Mouse (Mus musculus) heart, postnatal 10 days (tissue): ENCODE measurements around the gene Kmt2b. TPM values are rescaled to one million over a fixed set of nuclear protein-coding genes. Genes with fewer than 3 reads are reported as not detected.

Source experiments
- DNase-seq, 2 experiments: peaks; one replicate each; pipeline ENCODE4 v3.0.0; 2021
- intact Hi-C: fragments of 180-260 bp; cut with DNase I; formaldehyde crosslinking; loops from one replicate; pipeline ENCODE4 v1.15.1; 2025
- microRNA-seq, 2 experiments: library from miRNA; unstranded; fragments of <30 nt; microRNA quantifications; one replicate each; pipeline ENCODE4 v1.2.0; 2022
- total RNA-seq, 2 experiments: library from RNA; stranded (reverse); gene quantifications; 2 replicates each; pipeline ENCODE4 v1.2.3; 2021

The Kmt2b gene
- total RNA-seq, 2 experiments from 2014 or later = 25.8 to 30.2 TPM

DNA sequence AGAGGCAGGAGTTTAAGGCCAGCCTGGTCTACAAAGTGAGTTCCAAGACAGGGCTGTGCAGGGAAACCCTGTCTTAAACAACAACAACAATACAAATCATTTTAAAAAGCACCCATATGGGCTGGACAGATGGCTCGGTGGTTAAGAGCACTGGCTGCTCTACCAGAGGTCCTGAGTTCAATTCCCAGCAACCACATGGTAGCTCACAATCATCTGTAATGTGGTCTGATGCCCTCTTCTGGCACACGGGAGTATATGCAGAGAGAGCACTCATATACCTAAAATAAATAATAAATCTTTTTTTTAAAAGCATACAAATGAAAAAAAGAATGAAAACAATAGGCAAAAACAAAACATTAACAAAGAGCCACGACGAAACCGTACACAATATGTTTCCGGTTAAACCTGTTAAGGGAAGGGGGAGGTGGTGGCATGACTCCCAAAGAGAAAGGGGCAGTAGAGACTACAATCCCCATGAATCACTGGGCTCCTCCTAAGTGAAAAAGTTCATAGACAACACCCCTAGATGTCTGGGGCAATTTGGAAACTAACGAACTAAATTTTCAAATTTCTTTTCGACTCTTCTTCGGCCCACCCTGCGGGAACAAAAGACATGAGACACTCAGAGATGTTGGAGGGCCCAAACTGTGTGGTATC is 37.0 kb downstream of the Kmt2b start:
- DNase-seq = no peak
- intact Hi-C loops = loop anchor here (2.0 to 5.0 kb wide), 2 partner anchors 61 to 179 kb away; no protein-coding TSS in a partner anchor

- intact Hi-C loops = loop anchor here (2.0 to 5.0 kb wide), 2 partner anchors 60 to 178 kb away; no protein-coding TSS in a partner anchor
- no peak for DNase-seq
These were observed 37.9 kb downstream of the Kmt2b start for GRCm38 (mm10) chr7:30550603-30551002.

- no peak for DNase-seq
- intact Hi-C loops = loop anchor here (2.0 to 5.0 kb wide), 2 partner anchors 59 to 178 kb away; no protein-coding TSS in a partner anchor
These were observed 38.6 kb downstream of the Kmt2b start for GRCm38 (mm10) chr7:30549880-30550279.

DNA sequence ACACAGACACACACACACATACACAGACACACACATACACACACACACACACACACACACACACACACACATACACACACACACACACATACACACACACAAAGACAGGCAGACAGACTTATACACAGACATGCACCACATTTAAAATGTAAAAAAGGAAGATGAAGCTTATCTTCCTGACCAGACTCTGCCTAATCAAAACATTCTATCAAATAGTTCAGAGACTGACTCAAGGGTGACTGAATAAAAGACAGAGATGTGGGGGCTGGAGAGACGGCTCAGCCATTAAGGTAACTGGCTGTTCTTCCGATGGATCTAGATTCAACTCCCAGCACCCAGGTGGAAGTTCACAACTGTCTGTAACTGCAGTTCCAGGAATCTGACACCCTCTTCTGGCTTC is 44.2 kb downstream of the Kmt2b start:
- intact Hi-C loops = no loop called here
- DNase-seq = no peak

- intact Hi-C loops = no loop called here
- no peak for DNase-seq
These were observed 48.0 kb downstream of the Kmt2b start for GRCm38 (mm10) chr7:30540572-30540971.

- intact Hi-C loops = no loop called here
- peak; percentile 94 to 96 for DNase-seq
These were observed 53.6 kb downstream of the Kmt2b start, which contains the start of gene Arhgap33 for GRCm38 (mm10) chr7:30534633-30535577. TSS of gene Arhgap33 (minus strand) at chr7:30535060.

GRCm38 (mm10) chr7:30533941-30534632 is 54.4 kb downstream of the Kmt2b start:
- intact Hi-C loops = no loop called here
- no peak for DNase-seq

- intact Hi-C loops = no loop called here
- peak; percentile 63 to 67 for DNase-seq
These were observed 55.6 kb downstream of the Kmt2b start for GRCm38 (mm10) chr7:30532931-30533330.

- DNase-seq = no peak
- intact Hi-C loops = no loop called here
These were observed 57.2 kb downstream of the Kmt2b start for GRCm38 (mm10) chr7:30531291-30531815.

GRCm38 (mm10) chr7:30526981-30527380 is 61.5 kb downstream of the Kmt2b start:
- intact Hi-C loops = no loop called here
- no peak for DNase-seq

DNA sequence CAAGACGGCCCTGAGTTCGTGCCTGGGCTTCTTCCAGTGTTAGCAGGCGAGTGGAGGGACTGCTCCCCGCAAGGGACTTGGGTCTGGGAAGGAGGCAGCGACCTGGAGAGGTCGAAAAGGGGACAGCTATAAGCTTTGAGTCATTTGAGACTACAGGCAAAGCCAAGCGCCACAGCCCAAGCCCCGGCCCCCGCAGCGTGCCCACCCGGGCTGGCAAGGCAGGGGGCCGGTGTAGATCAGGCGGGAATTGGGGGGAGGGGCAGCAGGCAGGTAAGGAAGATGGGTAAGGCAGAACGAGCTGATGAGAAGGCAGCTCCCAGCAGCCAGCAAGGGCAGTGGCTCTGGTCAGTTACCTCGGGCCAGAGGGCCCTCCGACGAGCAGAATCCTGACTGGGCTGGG is 62.1 kb downstream of the Kmt2b start:
- DNase-seq = no peak
- intact Hi-C loops = no loop called here

- DNase-seq = no peak
- intact Hi-C loops = no loop called here
These were observed 62.6 kb downstream of the Kmt2b start for GRCm38 (mm10) chr7:30525954-30526353.

GRCm38 (mm10) chr7:30524487-30524886 is 64.0 kb downstream of the Kmt2b start:
- DNase-seq = peak in 1 of 2 experiments; percentile 28
- intact Hi-C loops = no loop called here

DNA sequence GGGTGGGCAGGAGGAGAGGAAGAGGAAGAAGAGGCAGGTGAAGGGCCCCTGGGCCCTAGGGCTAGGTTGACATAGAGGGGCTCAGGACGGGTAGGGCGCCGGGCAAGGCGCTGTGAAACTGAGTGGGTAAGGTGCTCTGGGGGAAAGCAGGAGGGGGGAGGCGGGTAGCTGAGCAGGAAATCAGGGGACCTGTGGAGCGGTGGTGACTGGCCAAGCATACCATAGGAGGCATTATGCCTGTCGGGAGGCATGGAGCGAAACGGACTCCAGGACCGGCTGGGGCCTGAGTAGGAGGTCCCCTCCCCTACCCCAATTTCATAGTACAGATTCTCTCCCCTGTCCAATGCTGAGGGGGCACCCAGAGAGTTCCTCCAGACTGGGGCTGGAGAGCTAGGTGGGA is 65.7 kb downstream of the Kmt2b start:
- no peak for DNase-seq
- intact Hi-C loops = no loop called here

- no peak for DNase-seq
- intact Hi-C loops = no loop called here
These were observed 67.7 kb downstream of the Kmt2b start for GRCm38 (mm10) chr7:30520856-30521255.

DNA sequence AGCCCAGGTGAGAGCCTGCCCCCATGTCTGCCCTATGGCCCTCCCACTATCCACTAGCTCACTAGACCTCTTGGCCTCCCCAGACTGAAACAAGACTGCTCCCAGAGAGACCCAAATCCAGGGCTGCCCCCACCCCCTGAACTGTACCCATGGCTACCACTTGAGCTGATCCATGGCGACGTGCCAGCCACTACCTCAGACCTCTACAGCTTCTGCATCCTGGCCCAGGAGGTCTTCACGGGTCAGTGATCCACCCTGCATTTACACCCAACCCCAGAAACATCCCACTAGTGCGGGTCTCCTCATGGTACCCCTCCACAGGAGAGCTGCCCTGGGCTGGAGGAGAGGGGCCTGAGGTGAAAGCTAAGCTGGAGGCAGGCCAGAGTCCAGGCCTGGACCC is 68.1 kb downstream of the Kmt2b start:
- intact Hi-C loops = no loop called here
- no peak for DNase-seq

Small RNA genes lying within 50 kb of the gene (microRNA-seq; reads per million reads assigned to microRNA genes)
- 0.95 to 2.8 reads per million in 2 experiments for gene Gm38670
- gene Mir3569 = 0 reads per million in 2 experiments

Other genes starting within 250 kb of the Kmt2b start
- gene Lrfn3, start 226.0 kb downstream of the Kmt2b start, total RNA-seq = 1 to 10 TPM; 1.7 TPM
- 10 to 100 TPM; 12.9 to 16.5 TPM for gene Tyrobp, start 175.0 kb downstream of the Kmt2b start, total RNA-seq
- gene Hcst, start 168.9 kb downstream of the Kmt2b start, total RNA-seq = 1 to 10 TPM in 1 of 2 experiments, under 1 TPM in 1; 0.92 to 1.8 TPM
- gene Nfkbid, start 167.0 kb downstream of the Kmt2b start, total RNA-seq = under 1 TPM; 0.29 to 0.45 TPM
- gene Aplp1, start 143.2 kb downstream of the Kmt2b start, total RNA-seq = 1 to 10 TPM; 4.1 to 6.2 TPM
- under 1 TPM; 0.07 to 0.17 TPM for gene Kirrel2, start 131.0 kb downstream of the Kmt2b start, total RNA-seq
- not detected for gene Nphs1, start 130.4 kb downstream of the Kmt2b start, total RNA-seq
- not detected for gene Prodh2, start 95.1 kb downstream of the Kmt2b start, total RNA-seq
- 1 to 10 TPM; 3.7 to 3.9 TPM for gene Arhgap33, start 53.7 kb downstream of the Kmt2b start, total RNA-seq
- 100 to 1,000 TPM; 391 to 393 TPM for gene Hspb6, start 36.5 kb downstream of the Kmt2b start, total RNA-seq
- 1 to 10 TPM; 2.7 to 4.8 TPM for gene Proser3, start 36.4 kb downstream of the Kmt2b start, total RNA-seq
- 10 to 100 TPM; 15.0 to 23.6 TPM for gene Lin37, start 28.9 kb downstream of the Kmt2b start, total RNA-seq
- gene U2af1l4, start 25.4 kb downstream of the Kmt2b start, total RNA-seq = 10 to 100 TPM; 67.4 to 78.2 TPM
- 1 to 10 TPM; 1.7 to 1.8 TPM for gene Gm49396, start 25.4 kb downstream of the Kmt2b start, total RNA-seq
- 10 to 100 TPM; 78.2 to 80.1 TPM for gene Psenen, start 25.1 kb downstream of the Kmt2b start, total RNA-seq
- 1 to 10 TPM; 1.6 to 2.0 TPM for gene Igflr1, start 23.3 kb downstream of the Kmt2b start, total RNA-seq
- not detected for gene Zbtb32, start 10.2 kb upstream of the Kmt2b start, total RNA-seq
- under 1 TPM; 0.42 to 0.48 TPM for gene Upk1a, start 24.1 kb upstream of the Kmt2b start, total RNA-seq
- 1,000 to 10,000 TPM; 4,137 to 4,381 TPM for gene Cox6b1, start 37.4 kb upstream of the Kmt2b start, total RNA-seq
- gene Etv2, start 47.1 kb upstream of the Kmt2b start, total RNA-seq = not detected
- gene Rbm42, start 61.6 kb upstream of the Kmt2b start, total RNA-seq = 10 to 100 TPM; 58.8 to 60.3 TPM
- 1 to 10 TPM; 6.7 to 7.7 TPM for gene Haus5, start 76.3 kb upstream of the Kmt2b start, total RNA-seq
- gene Pmis2, start 82.9 kb upstream of the Kmt2b start, total RNA-seq = under 1 TPM in 1 of 2 experiments, not detected in 1; 0.67 TPM
- not detected for gene 2200002J24Rik, start 110.2 kb upstream of the Kmt2b start, total RNA-seq
- gene Atp4a, start 123.5 kb upstream of the Kmt2b start, total RNA-seq = under 1 TPM in 1 of 2 experiments, not detected in 1; 0.12 TPM
- gene Tmem147, start 140.8 kb upstream of the Kmt2b start, total RNA-seq = 100 to 1,000 TPM; 229 to 244 TPM
- not detected for gene Gapdhs, start 155.0 kb upstream of the Kmt2b start, total RNA-seq
- gene Sbsn, start 162.7 kb upstream of the Kmt2b start, total RNA-seq = 1 to 10 TPM; 4.5 to 4.8 TPM
- 1 to 10 TPM; 5.8 to 8.1 TPM for gene Dmkn, start 175.0 kb upstream of the Kmt2b start, total RNA-seq
- not detected for gene Krtdap, start 199.2 kb upstream of the Kmt2b start, total RNA-seq
- gene Ffar2, start 235.0 kb upstream of the Kmt2b start, total RNA-seq = under 1 TPM; 0.35 to 0.57 TPM